Mouse (Mus musculus) midbrain, embryonic 11.5 days (tissue): ENCODE measurements at regions not wholly inside any gene's neighbourhood (a gene's known extent, or its start where the extent isn't known, plus 50 kb on each side); places are given as distances from the start of the nearest gene placed in this dataset.

Source experiments
- ATAC-seq: fragments of 200-750 bp; cut with Nextera tagmentation; 2 replicates; pipeline ENCODE4 v1.8.0; 2017; ENCODE audit warnings: moderate TSS enrichment, moderate library complexity; ENCODE audit not compliant: low FRiP score
- DNase-seq: peaks from one replicate; pipeline ENCODE4 v3.0.0; 2015; ENCODE audit warnings: low spot score; ENCODE audit errors: missing footprints
- H3K27ac ChIP-seq: fragments of 300-500 bp; sonication (generic); 2 replicates; pipeline ENCODE4 v1.5.1; 2014; ENCODE audit warnings: low read depth, low read length
- H3K27me3 ChIP-seq: fragments of 300-500 bp; sonication (generic); 2 replicates; pipeline ENCODE4 v1.6.1; 2014; ENCODE audit warnings: mild to moderate bottlenecking, low read length, moderate library complexity, mixed read lengths; ENCODE audit not compliant: control insufficient read depth, insufficient read depth
- H3K36me3 ChIP-seq: fragments of 300-500 bp; sonication (generic); 2 replicates; pipeline ENCODE4 v1.6.1; 2014; ENCODE audit warnings: mild to moderate bottlenecking, low read length, moderate library complexity, mixed read lengths; ENCODE audit not compliant: control insufficient read depth, insufficient read depth
- H3K4me1 ChIP-seq: fragments of 300-500 bp; sonication (generic); 2 replicates; pipeline ENCODE4 v1.6.1; 2014; ENCODE audit warnings: low read length; ENCODE audit not compliant: control insufficient read depth, insufficient read depth
- H3K4me2 ChIP-seq: fragments of 300-500 bp; sonication (generic); 2 replicates; pipeline ENCODE4 v1.6.1; 2014; ENCODE audit warnings: mild to moderate bottlenecking, moderate library complexity
- H3K4me3 ChIP-seq: fragments of 300-500 bp; sonication (generic); 2 replicates; pipeline ENCODE4 v1.5.1; 2014; ENCODE audit warnings: low read depth, low read length
- H3K9ac ChIP-seq: fragments of 300-500 bp; sonication (generic); 2 replicates; pipeline ENCODE4 v1.6.1; 2014; ENCODE audit warnings: low read length
- H3K9me3 ChIP-seq: fragments of 300-500 bp; sonication (generic); 2 replicates; pipeline ENCODE4 v1.6.1; 2016; ENCODE audit warnings: low read length; ENCODE audit not compliant: control insufficient read depth
- WGBS: fragments of 180-500 bp; shearing (Covaris S2); extraction: QIAGEN DNeasy Blood & Tissue Kit; methylation state at CpG from one replicate; pipeline ENCODE4 v1.1.7; 2014; 5-methylcytosine and 5-hydroxymethylcytosine counted together

DNA sequence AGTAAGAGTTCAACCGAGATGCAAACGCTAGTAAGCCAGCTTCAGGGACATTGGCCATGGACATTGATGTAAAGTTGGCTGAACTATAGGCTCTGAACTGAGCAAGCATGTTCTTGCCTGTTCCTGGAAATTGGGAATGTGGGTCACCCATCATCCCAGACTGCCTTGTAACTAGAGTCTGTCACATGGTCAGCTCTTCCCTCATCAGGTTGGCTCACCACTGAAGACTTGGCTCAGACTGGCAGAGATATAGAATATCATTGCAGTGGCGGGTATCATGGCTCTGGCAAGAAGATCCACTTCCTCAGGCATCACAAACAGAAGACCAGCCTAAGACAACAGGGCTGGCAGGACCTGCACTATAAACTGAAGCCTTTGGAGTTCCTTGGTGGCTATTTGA lies 255.3 kb upstream of the Acvr2a start:
- H3K4me2 ChIP-seq = no peak overlapping the region
- no peak overlapping the region for H3K9ac ChIP-seq
- H3K27ac ChIP-seq = no peak overlapping the region
- H3K4me1 ChIP-seq = no peaks in the 10 kb centered on the region
- no peak overlapping the region for H3K4me3 ChIP-seq
- ATAC-seq (no peak), DNase-seq (no peak)
- no peaks in the 10 kb centered on the region for H3K9me3 ChIP-seq
- WGBS = 89% methylated on average over 3 of the region's 3 CpGs
- H3K27me3 ChIP-seq = no peaks in the 10 kb centered on the region
- H3K36me3 ChIP-seq = no peaks in the 10 kb centered on the region

DNA sequence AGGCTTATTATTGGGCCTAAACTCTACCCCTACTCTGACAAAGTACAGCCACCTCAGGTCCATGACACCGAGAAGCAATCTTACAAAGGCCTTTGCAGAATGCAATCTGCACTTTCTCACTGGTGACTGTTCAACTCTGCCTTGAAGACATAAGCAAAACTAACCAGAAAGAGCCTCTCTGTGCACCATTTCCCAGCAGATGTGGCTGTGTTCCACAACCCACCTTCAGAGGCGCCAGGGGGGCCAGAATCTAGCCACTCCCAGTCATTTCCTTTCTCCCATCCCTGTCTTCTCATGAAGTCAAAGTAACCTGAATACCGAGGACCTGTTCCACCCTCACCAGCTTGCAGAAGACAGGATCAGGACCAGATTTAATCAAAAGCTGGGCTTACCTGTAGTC lies 250.3 kb upstream of the Acvr2a start:
- ATAC-seq = no peak
- Histone ChIP-seq H3K4me2 (no peak overlapping the region), H3K36me3 (no peaks in the 10 kb centered on the region), H3K27ac (no peak overlapping the region), H3K4me1 (no peaks in the 10 kb centered on the region), H3K4me3 (no peak overlapping the region), H3K27me3 (no peaks in the 10 kb centered on the region), H3K9ac (no peak overlapping the region), H3K9me3 (no peaks in the 10 kb centered on the region)
- WGBS = 78% methylated on average over 3 of the region's 3 CpGs
- no peak for DNase-seq

DNA sequence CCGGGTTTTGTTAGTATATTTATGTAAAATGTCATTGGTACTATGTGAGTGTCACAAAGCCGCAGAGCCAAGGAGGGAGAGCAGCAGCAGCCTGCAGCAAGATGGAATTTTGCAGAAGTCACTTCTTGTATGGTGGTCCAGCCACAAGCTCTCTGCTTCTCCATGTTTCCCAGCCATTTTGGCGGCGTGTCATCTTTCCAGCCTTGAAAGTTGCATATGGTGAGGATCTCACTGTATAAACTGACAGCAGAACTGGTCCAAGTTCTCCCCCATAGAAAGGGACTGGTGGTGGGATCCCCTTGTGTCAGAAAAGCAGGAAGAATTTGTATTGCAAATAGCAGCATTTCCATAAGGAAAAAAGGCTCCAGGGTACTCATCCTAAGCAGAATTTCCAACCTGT lies 249.7 kb upstream of the Acvr2a start:
- no peak for DNase-seq
- no peaks in the 10 kb centered on the region for H3K36me3 ChIP-seq
- no peak overlapping the region for H3K4me2 ChIP-seq
- H3K9me3 ChIP-seq = no peaks in the 10 kb centered on the region
- no peaks in the 10 kb centered on the region for H3K27me3 ChIP-seq
- H3K4me3 ChIP-seq = no peak overlapping the region
- no peak for ATAC-seq
- no peak overlapping the region for H3K9ac ChIP-seq
- no peak overlapping the region for H3K27ac ChIP-seq
- H3K4me1 ChIP-seq = no peaks in the 10 kb centered on the region
- 86% methylated on average over 4 of the region's 4 CpGs for WGBS

DNA sequence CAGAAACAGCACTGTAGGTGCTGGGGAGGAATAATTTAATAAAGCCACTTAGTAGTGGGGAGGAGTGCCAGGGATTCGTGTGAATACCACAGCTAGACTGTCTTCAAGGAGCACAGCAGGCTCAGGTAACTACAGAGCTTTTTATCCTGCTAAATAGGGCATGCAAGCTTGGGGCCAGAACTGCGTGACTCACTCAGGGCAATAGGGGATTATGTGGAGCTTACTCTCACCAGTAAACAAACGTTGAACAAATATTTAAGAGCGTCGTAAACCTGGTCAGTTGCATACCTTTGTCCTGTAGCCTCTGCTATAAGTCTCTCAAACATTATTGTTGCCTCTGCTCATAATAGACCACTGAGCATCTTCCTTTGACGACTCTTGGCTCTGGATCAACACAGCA lies 246.0 kb upstream of the Acvr2a start:
- no peak for ATAC-seq

DNA sequence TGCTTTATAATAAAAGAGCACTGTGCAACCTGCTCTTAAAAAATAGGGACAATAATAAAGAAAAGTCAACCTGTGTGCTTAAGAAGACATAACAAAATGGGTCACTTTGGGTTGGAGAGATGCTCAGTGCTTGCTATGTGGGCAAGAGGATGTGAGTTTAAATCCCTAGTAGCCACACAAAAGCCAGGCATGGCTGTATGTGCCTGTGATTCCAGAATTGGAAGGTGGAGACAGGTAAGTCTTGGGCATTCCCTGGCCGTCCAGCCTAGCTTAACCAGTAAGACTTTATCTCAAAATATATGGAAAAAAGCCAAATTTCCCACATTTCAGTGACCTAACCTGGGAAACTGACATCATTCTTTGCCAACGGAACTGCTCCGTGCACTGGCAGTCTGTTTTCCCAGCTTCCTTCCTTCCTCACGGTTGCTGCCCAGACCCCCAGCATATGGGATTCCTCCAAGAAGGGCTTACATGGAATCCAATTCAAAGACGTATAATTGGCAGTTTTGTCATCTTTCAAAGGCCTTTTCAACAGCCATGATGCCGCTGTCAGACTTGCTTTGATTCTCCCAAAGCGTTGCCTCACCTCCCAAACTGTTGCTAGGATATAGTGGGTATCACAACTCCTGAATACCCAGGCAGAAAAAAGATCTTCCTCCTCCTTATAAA lies 227.6 kb upstream of the Acvr2a start:
- peak; percentile 84 for DNase-seq

More for the DNA sequence above, 246.0 kb upstream of the Acvr2a start:
- no peak for DNase-seq
- Histone ChIP-seq H3K4me1 (no peaks in the 10 kb centered on the region), H3K27me3 (no peaks in the 10 kb centered on the region), H3K9ac (no peak overlapping the region), H3K4me2 (no peak overlapping the region), H3K36me3 (no peaks in the 10 kb centered on the region), H3K9me3 (no peaks in the 10 kb centered on the region), H3K27ac (no peak overlapping the region), H3K4me3 (no peak overlapping the region)
- 36% methylated on average over 6 of the region's 6 CpGs for WGBS

GRCm38 (mm10) chr2:48586831-48587169 lies 227.1 kb upstream of the Acvr2a start:
- H3K4me2 ChIP-seq = no peak overlapping the region
- peaks cover 7% of the 10 kb centered on the region; the same call in 1 of the 2 replicates for H3K4me1 ChIP-seq
- no peak overlapping the region for H3K9ac ChIP-seq
- 55% methylated on average over 4 of the region's 4 CpGs for WGBS
- no peak overlapping the region for H3K4me3 ChIP-seq
- peak; percentile 83 for DNase-seq
- H3K9me3 ChIP-seq = no peaks in the 10 kb centered on the region
- no peaks in the 10 kb centered on the region for H3K27me3 ChIP-seq
- H3K27ac ChIP-seq = no peak overlapping the region
- ATAC-seq = peak; percentile 16; the same call in 1 of the 2 replicates
- no peaks in the 10 kb centered on the region for H3K36me3 ChIP-seq

More for the DNA sequence above, 227.6 kb upstream of the Acvr2a start:
- H3K4me3 ChIP-seq = no peak overlapping the region
- H3K4me1 ChIP-seq = peaks cover 7% of the 10 kb centered on the region; the same call in 1 of the 2 replicates
- H3K36me3 ChIP-seq = no peaks in the 10 kb centered on the region
- H3K9me3 ChIP-seq = no peaks in the 10 kb centered on the region
- H3K27me3 ChIP-seq = no peaks in the 10 kb centered on the region
- no peak overlapping the region for H3K9ac ChIP-seq
- WGBS = 33% methylated on average over 7 of the region's 7 CpGs
- no peak overlapping the region for H3K27ac ChIP-seq
- peak; percentile 64 for ATAC-seq
- no peak overlapping the region for H3K4me2 ChIP-seq

DNA sequence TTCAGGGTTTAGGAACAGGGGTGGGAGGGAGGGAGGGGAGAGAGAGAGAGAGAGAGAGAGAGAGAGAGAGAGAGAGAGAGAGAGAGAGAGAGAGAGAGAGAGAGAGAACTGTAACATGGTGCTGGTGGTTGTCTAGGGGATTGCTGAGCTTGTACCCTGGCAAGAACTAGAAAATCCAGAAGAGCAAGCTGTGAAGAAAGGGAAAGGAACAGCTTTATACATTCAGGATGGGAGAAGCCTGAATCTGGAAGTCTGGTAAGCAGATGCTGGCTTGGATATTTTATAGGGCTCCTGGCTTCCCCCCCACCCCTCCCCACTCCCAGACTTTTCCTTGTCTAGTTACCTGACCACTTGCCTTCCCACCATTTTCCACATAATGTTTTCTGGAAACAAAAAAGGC lies 224.2 kb upstream of the Acvr2a start:
- DNase-seq (no peak), ATAC-seq (no peak)
- Histone ChIP-seq H3K4me2 (no peak overlapping the region), H3K9me3 (no peaks in the 10 kb centered on the region), H3K4me1 (peaks cover 7% of the 10 kb centered on the region; the same call in 1 of the 2 replicates), H3K36me3 (no peaks in the 10 kb centered on the region), H3K4me3 (no peak overlapping the region), H3K27me3 (no peaks in the 10 kb centered on the region), H3K9ac (no peak overlapping the region), H3K27ac (no peak overlapping the region)

DNA sequence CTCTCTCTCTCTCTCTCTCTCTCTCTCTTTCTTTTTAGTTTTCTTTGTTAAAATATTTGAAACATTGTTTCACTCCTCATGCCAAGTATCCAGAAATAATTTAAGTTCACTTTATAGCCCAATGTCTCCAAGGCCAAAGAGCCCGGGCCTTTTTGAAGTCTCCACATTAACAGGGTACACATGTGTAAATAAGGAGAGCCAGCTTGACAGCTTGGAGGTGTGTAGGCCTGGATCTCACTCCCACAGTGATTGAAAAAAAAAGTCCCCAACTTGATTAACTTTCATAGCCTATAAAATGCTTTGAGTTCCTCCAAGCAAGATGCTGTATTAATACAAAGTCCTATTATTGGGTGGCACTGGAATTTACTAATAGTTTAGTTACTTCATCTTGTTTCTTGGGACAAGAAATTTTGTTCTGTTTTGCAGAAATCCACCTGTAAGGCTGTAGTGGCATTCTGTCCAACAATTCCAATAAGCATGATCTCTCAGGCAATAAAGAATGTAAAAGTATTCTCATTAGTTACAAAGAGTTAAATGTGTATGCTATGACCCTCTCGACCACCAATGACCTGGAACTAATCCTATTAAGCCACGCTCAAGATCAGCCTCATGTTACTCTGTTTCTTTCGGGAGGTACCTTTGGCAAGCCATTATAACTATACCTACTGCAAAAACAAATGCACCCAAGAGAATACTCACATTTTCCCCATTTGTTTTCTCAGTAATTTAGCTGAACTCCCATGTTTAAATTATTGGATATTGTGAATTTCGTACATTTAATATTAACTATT lies 215.9 kb upstream of the Acvr2a start:
- H3K4me2 ChIP-seq = no peak overlapping the region
- no peaks in the 10 kb centered on the region for H3K9me3 ChIP-seq
- peaks cover 2% of the 10 kb centered on the region; the same call in 1 of the 2 replicates for H3K4me1 ChIP-seq
- H3K36me3 ChIP-seq = no peaks in the 10 kb centered on the region
- DNase-seq (peak; percentile 82), ATAC-seq (0 out of 2 replicates have a peak, but pooled peaks have one; percentile 50)
- WGBS = 27% methylated on average over 5 of the region's 5 CpGs
- no peak overlapping the region for H3K9ac ChIP-seq
- no peak overlapping the region for H3K4me3 ChIP-seq
- no peaks in the 10 kb centered on the region for H3K27me3 ChIP-seq
- no peak overlapping the region for H3K27ac ChIP-seq

DNA sequence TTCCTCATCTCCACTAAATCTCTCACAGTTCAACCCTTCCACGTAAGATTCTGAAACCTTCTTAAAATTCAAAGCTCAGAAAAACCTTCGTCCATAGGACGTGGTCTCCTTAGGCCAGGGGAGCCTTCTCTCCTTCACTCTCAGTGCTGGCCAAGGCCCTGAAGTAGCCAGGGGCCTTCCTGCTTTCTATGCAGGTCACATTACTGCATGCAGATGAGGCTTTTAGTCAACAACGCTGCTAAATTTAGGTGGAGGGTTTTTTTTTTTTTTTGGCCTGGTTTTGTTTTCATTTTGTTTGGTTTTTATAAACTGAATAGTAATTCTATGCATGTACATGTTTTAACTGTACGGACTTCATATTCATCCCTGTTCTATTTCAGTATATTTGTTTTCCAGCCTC lies 214.5 kb upstream of the Acvr2a start:
- no peak overlapping the region for H3K9ac ChIP-seq
- DNase-seq = peak; percentile 67
- H3K27me3 ChIP-seq = no peaks in the 10 kb centered on the region
- H3K9me3 ChIP-seq = no peaks in the 10 kb centered on the region
- H3K4me1 ChIP-seq = peaks cover 2% of the 10 kb centered on the region; the same call in 1 of the 2 replicates
- no peak overlapping the region for H3K4me2 ChIP-seq
- no peaks in the 10 kb centered on the region for H3K36me3 ChIP-seq
- H3K27ac ChIP-seq = no peak overlapping the region
- no peak overlapping the region for H3K4me3 ChIP-seq
- WGBS = 85% methylated on average over 5 of the region's 5 CpGs
- no peak for ATAC-seq
